Mouse (Mus musculus): ENCODE measurements at regions not wholly inside any gene's neighbourhood (a gene's known extent, or its start where the extent isn't known, plus 50 kb on each side); places are given as distances from the start of the nearest gene placed in this dataset.

DNA sequence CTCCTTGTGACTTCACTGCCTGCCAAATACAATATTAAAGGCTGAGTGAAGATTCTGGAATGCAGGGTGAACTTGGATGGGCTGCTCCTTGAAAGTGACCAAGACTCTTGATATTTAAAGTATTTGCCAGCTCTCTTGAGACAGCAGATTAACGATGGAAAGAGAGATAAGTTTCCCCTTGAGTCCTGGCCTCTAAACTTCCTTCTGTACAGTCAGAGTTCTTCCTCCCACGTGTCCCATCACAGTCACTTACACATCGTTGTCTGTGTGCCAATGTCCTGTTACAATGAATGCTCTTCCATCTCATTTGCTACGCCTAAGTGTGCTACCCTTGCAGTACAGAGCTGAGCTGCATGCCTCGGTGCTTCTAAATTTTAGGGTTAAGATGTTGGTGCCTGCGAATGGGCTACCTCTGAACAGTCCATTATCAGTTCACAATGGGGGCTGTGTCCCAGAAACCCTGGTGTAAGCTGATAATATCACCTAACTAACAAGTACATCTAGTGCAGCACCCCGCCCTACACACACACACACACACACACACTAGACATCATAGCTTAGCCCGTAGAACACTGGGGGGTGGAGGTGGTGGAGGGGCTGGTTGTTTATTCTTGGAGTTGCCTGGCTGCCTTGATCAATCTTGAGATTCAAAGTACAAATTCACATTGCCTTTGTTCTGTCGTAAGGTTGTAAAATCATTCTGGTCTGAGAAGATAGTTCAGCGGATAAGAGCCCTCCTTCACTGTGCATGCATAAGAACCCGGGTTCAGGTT lies 207.9 kb upstream of the Pgrmc2 start:
- no peak for ATAC-seq

GRCm38 (mm10) chr3:41288735-41289134 lies 205.9 kb upstream of the Pgrmc2 start:
- ATAC-seq: no peak

DNA sequence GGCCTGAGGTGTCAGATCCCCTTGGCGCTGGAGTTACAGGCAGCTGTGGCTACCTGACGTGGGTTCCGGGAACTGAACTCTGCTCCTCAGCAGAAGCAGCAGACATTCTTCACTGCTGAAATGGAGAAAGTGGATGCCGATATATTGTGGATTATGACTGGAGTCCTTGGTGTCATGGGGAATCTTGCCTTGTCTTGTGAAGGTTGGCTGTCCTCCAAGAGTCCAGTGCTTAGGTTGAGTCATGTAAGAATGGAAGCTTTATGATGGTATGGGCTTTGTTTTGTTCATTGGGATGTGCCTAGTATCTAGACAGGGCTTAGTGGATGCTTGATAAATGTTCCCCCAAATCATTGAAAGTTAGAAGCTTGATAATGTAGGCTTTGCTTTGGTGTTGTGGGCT lies 205.2 kb upstream of the Pgrmc2 start:
- no peak for ATAC-seq

GRCm38 (mm10) chr3:41285336-41285735 lies 202.5 kb upstream of the Pgrmc2 start:
- no peak for ATAC-seq

DNA sequence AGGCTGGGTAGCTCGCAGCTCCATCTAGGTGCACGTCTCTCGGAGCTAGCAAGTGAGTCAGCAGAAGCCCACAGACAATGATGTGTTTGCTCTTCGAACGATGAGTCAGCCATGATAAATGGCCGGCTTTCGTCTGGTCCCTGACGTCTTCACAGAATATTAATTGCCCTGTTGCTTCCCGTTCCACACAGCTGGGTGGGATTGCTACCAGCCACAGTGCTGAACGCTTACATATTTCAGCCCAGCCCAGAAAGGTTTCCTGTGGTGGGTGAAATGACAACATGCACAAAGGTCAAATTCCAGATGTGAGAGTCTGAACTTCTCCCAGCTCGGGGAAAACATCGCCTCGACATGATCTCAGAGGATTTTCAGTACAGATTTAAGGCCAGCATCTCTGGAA lies 202.1 kb upstream of the Pgrmc2 start:
- ATAC-seq: no peak

DNA sequence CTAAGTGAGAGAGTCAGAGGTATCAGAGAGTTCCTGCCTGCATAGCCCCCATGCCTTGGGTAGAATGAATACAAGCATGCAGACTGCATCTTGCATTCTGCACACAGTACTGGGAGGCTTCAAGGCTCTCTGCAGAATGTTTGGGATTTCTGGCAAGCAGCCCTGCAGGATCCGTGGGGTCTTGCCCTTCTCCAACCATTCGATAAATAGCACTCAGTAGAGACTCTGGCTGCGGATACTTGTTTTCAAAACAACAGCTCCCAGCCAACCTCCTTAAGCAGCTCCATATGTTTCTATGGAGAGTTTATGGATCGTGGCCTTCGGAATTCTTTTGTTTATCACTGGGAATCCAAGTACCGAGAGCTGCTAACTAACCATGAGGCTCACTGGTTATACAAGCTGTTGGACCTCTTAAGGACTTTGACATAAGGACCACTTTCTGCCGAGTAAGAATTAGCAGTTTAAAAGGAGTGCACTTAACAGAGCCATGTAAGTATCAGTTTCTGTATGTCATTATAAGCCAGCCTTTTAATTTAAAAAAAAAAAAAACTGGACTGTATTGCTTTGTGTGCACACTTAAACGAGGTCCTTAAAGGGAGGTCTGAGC lies 199.7 kb upstream of the Pgrmc2 start:
- no peak for ATAC-seq

GRCm38 (mm10) chr3:41276096-41276495 lies 193.2 kb upstream of the Pgrmc2 start:
- ATAC-seq: no peak

- no peak for ATAC-seq
These were observed 185.7 kb upstream of the Pgrmc2 start for GRCm38 (mm10) chr3:41268516-41268915.

DNA sequence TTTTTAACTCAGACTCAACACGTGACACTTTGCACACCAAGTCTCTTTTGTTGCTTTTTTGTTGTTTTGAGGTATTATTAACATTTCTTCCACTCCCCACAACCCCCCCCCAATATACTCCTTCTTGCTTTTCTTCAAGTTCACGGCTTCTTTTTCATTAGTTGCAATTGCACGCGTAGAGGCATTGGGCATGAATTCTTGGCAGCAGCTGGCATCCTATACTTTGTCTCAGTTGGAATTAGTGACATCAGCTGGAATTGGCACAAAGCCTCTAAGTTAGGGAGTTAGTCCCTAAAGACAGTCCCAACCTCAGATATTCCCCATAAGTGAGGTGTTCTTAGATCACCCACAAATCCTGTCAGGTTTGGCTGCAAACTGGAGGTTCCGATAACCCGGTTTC lies 183.4 kb upstream of the Pgrmc2 start:
- ATAC-seq: no peak

DNA sequence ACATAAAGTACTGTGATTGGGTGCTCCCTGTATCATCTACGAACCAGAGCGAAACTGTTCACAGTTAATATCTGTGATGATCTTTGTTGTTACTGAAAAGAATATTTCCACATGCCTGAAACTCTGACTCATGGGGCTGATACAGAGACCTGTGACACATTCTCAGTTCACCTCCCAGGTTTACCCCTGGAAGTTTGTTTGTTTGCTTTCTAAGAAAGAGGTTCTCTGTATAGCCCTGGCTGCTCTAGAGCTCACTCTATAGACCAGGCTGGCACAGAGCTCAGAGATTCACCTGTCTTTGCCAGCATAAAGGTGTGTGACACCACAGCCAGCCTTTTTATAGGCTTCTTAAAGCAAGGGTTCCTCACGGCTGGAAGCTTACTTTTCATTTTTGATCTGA lies 182.6 kb upstream of the Pgrmc2 start:
- ATAC-seq: no peak

GRCm38 (mm10) chr3:41258291-41258690 lies 175.4 kb upstream of the Pgrmc2 start:
- ATAC-seq: no peak

DNA sequence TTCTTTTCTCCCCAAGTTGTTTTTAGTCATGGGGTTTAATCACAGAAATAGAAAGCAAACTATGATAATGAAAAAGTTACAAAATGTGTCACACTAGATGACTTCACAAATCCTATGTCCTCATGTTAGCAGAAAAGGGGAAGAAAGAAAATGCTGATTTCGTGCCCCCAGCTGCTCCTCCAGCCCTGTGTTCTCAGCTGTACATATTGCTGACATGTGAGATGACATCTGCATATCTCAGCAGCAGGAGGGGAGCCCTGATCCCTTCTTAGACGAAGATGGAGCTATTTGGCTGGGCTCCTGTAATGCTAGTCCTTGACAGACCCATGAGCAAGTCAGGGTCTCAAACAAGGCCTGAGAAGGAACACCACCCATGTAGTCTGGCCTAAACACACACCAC lies 162.1 kb upstream of the Pgrmc2 start:
- no peak for ATAC-seq

DNA sequence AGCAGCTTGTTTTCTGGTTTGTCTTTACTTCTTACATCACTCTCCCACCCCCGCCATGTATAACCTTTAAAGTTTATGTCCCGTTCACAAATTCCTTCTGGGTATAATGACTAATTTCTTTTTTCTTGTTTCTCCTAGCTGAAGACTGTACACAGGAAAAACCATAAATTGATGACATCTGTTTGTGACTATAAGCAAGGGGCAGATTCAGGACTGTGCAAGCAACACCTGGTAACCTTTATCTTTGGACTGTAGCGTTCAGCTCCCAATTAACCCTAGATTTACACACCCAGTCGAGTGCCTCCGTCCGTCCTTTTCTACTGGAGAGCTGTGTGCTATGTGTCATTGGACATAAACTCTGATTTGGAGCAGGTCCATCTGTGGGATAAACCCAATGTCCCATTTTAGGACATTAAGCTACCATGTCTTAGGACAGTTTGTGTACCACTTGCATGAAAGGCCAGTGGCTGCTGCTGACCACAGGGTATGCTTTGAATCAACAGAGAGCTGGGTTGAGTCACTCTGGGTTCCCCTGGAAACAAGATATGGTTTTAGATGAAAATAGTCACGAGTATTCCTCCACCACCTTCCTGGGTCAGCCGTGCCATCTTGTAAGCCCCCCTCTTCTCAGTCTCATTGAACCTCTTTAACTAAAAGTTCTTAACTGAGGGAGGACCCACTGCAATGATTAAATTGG lies 159.2 kb upstream of the Pgrmc2 start:
- ATAC-seq: no peak

GRCm38 (mm10) chr3:41239801-41240200 lies 157.0 kb upstream of the Pgrmc2 start:
- ATAC-seq: no peak

GRCm38 (mm10) chr3:41239246-41239645 lies 156.4 kb upstream of the Pgrmc2 start:
- no peak for ATAC-seq

DNA sequence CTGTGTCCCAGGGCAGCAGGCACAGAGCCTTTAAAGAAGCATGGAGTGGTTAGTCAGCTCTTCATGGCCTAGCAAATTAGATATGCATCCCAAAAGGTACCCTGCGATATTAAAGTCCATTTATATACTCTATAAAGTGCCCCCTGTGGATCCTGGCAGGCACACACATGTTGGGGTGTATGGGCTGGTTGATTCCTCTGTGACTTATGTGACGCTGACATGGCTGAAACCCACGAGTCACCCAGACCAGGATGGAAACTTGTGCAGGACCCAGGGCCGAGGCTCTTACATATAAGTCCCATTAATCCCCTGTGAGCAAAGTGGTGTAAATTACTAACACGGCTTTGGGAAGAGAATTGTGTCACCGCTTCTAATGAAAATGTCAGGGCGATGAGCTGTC lies 155.2 kb upstream of the Pgrmc2 start:
- no peak for ATAC-seq

DNA sequence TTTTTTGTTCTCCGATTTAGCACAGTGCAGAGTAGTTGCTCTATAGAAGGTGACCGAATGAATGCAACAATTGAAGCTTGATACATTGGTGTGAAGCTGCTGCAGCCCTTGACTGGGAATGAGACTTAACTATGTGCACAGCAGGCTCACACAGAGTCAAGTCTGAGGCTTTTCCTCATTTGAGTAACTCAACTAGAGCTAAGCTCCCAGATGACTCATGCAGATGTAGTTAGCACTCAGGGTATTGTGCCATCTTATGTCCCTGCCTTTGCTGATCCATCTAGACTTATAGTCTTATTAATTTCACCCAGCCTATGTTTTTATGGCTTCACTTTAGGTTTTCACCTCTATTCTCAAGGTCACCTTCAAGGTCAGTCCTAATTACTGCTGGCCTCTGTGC lies 152.8 kb upstream of the Pgrmc2 start:
- ATAC-seq: no peak

GRCm38 (mm10) chr3:41234994-41235393 lies 152.1 kb upstream of the Pgrmc2 start:
- ATAC-seq: no peak

DNA sequence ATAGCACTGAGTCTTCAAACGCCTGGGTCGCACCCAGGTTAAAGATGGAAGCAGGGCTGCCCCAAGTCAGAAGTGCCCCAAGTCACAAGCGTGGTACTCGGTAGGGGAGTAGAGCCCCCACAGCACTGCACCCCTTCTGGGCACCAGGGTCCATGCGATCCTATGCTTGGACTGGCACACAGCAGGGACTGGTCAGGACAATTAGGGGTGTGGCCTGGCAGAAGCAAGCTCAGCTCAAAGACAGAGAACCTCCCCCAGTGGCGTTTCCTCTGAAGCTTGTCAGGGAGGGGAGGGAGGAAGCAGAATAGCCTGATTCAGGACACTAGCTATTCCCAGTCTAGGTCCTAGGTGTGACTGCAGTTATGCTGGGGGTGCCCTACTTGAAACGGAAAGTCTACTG lies 151.3 kb upstream of the Pgrmc2 start:
- ATAC-seq: no peak

DNA sequence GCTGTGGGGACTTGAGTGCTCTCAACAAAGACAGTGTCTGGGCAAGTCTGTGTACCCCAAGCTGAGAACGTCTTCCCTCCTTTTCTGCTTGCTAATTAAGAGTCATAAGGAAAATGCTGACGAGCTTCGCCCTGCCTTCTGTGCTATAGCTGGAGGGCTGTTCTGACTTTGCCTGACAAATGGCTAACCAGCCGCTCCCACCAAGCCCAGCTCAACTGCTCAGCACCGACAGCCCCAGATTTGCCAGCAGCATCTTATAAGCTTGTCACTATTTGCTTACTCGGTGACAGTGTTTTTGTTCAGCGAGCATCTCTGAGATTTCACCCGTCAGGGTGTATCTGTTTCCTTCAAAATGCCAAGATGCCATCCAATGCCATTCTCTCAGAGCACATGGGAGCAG lies 150.6 kb upstream of the Pgrmc2 start:
- no peak for ATAC-seq

DNA sequence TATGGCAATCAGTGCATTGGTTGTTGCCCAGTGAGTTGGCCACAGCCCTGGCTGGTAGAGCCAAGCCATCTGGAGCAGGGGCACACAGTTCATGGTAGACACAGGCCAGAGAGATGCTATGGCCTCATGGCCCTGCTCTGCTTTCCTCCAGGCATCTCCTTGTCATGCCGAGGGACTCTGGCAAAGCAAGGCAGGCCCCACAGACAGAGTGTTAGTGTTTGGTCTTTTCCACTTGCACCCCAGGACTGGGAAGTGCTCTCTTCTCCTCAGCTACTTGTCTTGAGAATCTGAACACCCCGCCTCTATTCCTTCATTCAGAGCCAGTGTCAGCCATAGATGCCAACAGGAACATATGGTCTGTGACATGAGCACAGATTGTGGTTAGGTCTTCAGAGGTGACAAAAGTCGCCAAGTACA lies 148.1 kb upstream of the Pgrmc2 start:
- no peak for ATAC-seq

GRCm38 (mm10) chr3:41229493-41229892 lies 146.6 kb upstream of the Pgrmc2 start:
- no peak for ATAC-seq

GRCm38 (mm10) chr3:41228536-41228935 lies 145.7 kb upstream of the Pgrmc2 start:
- ATAC-seq: no peak

GRCm38 (mm10) chr3:41220746-41221145 lies 137.9 kb upstream of the Pgrmc2 start:
- no peak for ATAC-seq

Measured in inflammation-experienced regulatory T-cells, adult 6 months (primary cell).